ENCODE assay signal across 11 mouse cellular contexts in genomic region chr2:5112785-5113291, GRCm38 (mm10). TPM values are rescaled to one million over a fixed set of nuclear protein-coding genes. Genes with fewer than 3 reads are reported as not detected.
DNase-seq lines count a peak whose midpoint lies in the region; ATAC-seq and TF ChIP-seq lines count a peak whose summit lies in the region.
"Had no signal": no experiment of that assay in that cellular context is flagged by ENCODE, and none has a peak within 500 bp of the region (broad histone marks: within the 10 kb centered on the region; RNA-seq: fewer than 3 reads in every experiment).

No protein-coding gene starts in this region.

- peaks cover 2% of the 10 kb centered on the region; the same call in 1 of the 2 replicates for H3K9me3 ChIP-seq in heart, embryonic 11.5 days (replicated peaks; ENCODE audit: control insufficient read depth, low read length)
- no peaks in the 10 kb centered on the region for H3K9me3 ChIP-seq in lung, embryonic 16.5 days (ENCODE audit: control insufficient read depth, low read length)
- peaks cover 2% of the 10 kb centered on the region; the same call in 1 of the 2 replicates for H3K9me3 ChIP-seq in hindbrain, embryonic 12.5 days (replicated peaks)

- no peaks in the 10 kb centered on the region for H3K27me3 ChIP-seq in heart, embryonic 11.5 days (ENCODE audit: control insufficient read depth, insufficient read depth, low read length)
- no peaks in the 10 kb centered on the region for H3K27me3 ChIP-seq in lung, embryonic 16.5 days (ENCODE audit: control insufficient read depth, insufficient read depth, low read depth, low read length)
- H3K27me3 ChIP-seq in hindbrain, embryonic 12.5 days = no peaks in the 10 kb centered on the region

- no peaks in the 10 kb centered on the region for H3K36me3 ChIP-seq in heart, embryonic 11.5 days (ENCODE audit: control insufficient read depth, insufficient read depth, low read length)
- no peaks in the 10 kb centered on the region for H3K36me3 ChIP-seq in lung, embryonic 16.5 days (ENCODE audit: control insufficient read depth, insufficient read depth, low read length)
- H3K36me3 ChIP-seq in hindbrain, embryonic 12.5 days = no peaks in the 10 kb centered on the region

- 30% methylated on average over 8 of the region's 8 CpGs for WGBS in heart, embryonic 11.5 days (ENCODE audit: insufficient replicate concordance)
- WGBS in lung, embryonic 16.5 days = 13% methylated on average over 8 of the region's 8 CpGs
- WGBS in hindbrain, embryonic 12.5 days = 29% methylated on average over 8 of the region's 8 CpGs
- 7% methylated on average over 8 of the region's 8 CpGs for WGBS in olfactory bulb, adult 2 months

- intact Hi-C loops in heart, postnatal 25 days (cut with DNase I) = no loop called here

- DNase-seq in heart, postnatal 25 days (ENCODE audit: low spot score) = no peak
- no peak for DNase-seq in lung, postnatal 14 days
- DNase-seq in gastrocnemius, postnatal 10 days = no peak
- DNase-seq: cerebellum, adult 9-10 months had no signal

- peaks cover 8% of the 10 kb centered on the region for H3K4me1 ChIP-seq in heart, embryonic 11.5 days (ENCODE audit: control insufficient read depth, insufficient read depth, low read length)
- H3K4me1 ChIP-seq in lung, embryonic 16.5 days (replicated peaks; ENCODE audit: control insufficient read depth, insufficient read depth, low read length) = peaks cover 7% of the 10 kb centered on the region
- H3K4me1 ChIP-seq in hindbrain, embryonic 12.5 days = peaks cover 13% of the 10 kb centered on the region
- peaks cover 17% of the 10 kb centered on the region for H3K4me1 ChIP-seq in olfactory bulb, adult 2 months (ENCODE audit: control insufficient read depth, insufficient read depth, low read length)

- H3K9ac ChIP-seq in heart, embryonic 11.5 days (ENCODE audit: low read depth, low read length) = no peak overlapping the region
- H3K9ac ChIP-seq in lung, embryonic 16.5 days (ENCODE audit: low read length) = no peak overlapping the region
- no peak overlapping the region for H3K9ac ChIP-seq in hindbrain, embryonic 12.5 days
- H3K9ac ChIP-seq: liver, embryonic 14.5 days had no signal

- TF ChIP-seq POLR2A in olfactory bulb, adult 2 months (IDR thresholded peaks at IDR 0.05; ENCODE audit: insufficient read depth, low read depth, low read length) = no peak

- H3K4me2 ChIP-seq in heart, embryonic 11.5 days = peak overlapping the region; percentile 14; the same call in 1 of the 2 replicates
- no peak overlapping the region for H3K4me2 ChIP-seq in lung, embryonic 16.5 days (ENCODE audit: low read depth, low read length)
- no peak overlapping the region for H3K4me2 ChIP-seq in hindbrain, embryonic 12.5 days (replicated peaks)

- no peak overlapping the region for H3K4me3 ChIP-seq in heart, embryonic 11.5 days (ENCODE audit: low read depth, low read length)
- no peak overlapping the region for H3K4me3 ChIP-seq in lung, embryonic 16.5 days (ENCODE audit: low read length)
- no peak overlapping the region for H3K4me3 ChIP-seq in hindbrain, embryonic 12.5 days
- no peak overlapping the region for H3K4me3 ChIP-seq in olfactory bulb, adult 2 months (ENCODE audit: insufficient read depth, low read depth, low read length)

- ATAC-seq in heart, embryonic 11.5 days (replicated peaks; ENCODE audit: insufficient number of reproducible peaks, low FRiP score, low TSS enrichment) = peak; percentile 35; the same call in 1 of the 2 replicates
- peak; percentile 45 for ATAC-seq in lung, embryonic 16.5 days (ENCODE audit: low read depth)
- peak; percentile 41; the same call in 1 of the 2 replicates for ATAC-seq in hindbrain, embryonic 12.5 days (ENCODE audit: low FRiP score)
- no peak for ATAC-seq in erythroid progenitor cell, adult 5-6 weeks (replicated peaks; ENCODE audit: low FRiP score, poor library complexity, severe bottlenecking)

- TF ChIP-seq CTCF in olfactory bulb, adult 2 months (IDR thresholded peaks at IDR 0.05; ENCODE audit: insufficient read depth, low read depth, low read length) = no peak

- peak overlapping the region; percentile 62 for H3K27ac ChIP-seq in heart, embryonic 11.5 days (ENCODE audit: low read depth, low read length)
- H3K27ac ChIP-seq in lung, embryonic 16.5 days (ENCODE audit: low read length) = 0 out of 2 replicates have a peak overlapping the region, but pooled peaks have one; percentile 9
- peak overlapping the region; percentile 52; the same call in 1 of the 2 replicates for H3K27ac ChIP-seq in hindbrain, embryonic 12.5 days
- peak overlapping the region; percentile 33 for H3K27ac ChIP-seq in olfactory bulb, adult 2 months (ENCODE audit: insufficient read depth, low read depth, low read length)
- H3K27ac ChIP-seq: liver, embryonic 14.5 days had no signal

RNA-seq across cellular contexts. Expression of gene Ccdc3, which starts 24.7 kb away (rescaled TPM):
- 7.9 and 9.3 TPM in 2 replicates for polyA plus RNA-seq in heart, embryonic 11.5 days (2014; fragmentation: Nextera tagmentation; extraction: Ambion mirVana)
- total RNA-seq in heart, postnatal 25 days (2021) = 1 to 10 TPM; 2.9 to 4.5 TPM
- polyA plus RNA-seq in lung, embryonic 16.5 days (2015; fragmentation: Nextera tagmentation; extraction: Ambion mirVana) = 1.6 and 1.9 TPM in 2 replicates
- polyA plus RNA-seq in hindbrain, embryonic 12.5 days (2016; fragmentation: Nextera tagmentation; extraction: Ambion mirVana) = 14.4 and 19.1 TPM in 2 replicates
- not detected in 2 replicates for polyA plus RNA-seq in olfactory bulb, adult 2 months (2012; ENCODE audit: insufficient read depth, insufficient read length, low replicate concordance, missing spikeins)
- total RNA-seq in gastrocnemius, postnatal 10 days (2021) = 1 to 10 TPM; 6.7 to 8.6 TPM
- total RNA-seq in erythroid progenitor cell, adult 5-6 weeks (2015; ENCODE audit: low replicate concordance) = not detected in 2 replicates
- total RNA-seq in erythroid progenitor cell, adult 5-6 weeks (2017; ENCODE audit: low replicate concordance) = not detected in 2 replicates
- total RNA-seq: neutrophil, adult 5-6 weeks had no signal

RNA-seq across cellular contexts. Expression of gene Optn, which starts 49.0 kb away (rescaled TPM):
- 13.6 and 14.3 TPM in 2 replicates for polyA plus RNA-seq in heart, embryonic 11.5 days (2014; fragmentation: Nextera tagmentation; extraction: Ambion mirVana)
- 10 to 100 TPM; 52.6 to 63.8 TPM for total RNA-seq in heart, postnatal 25 days (2021)
- polyA plus RNA-seq in lung, embryonic 16.5 days (2015; fragmentation: Nextera tagmentation; extraction: Ambion mirVana) = 13.3 and 13.5 TPM in 2 replicates
- 6.7 and 7.2 TPM in 2 replicates for polyA plus RNA-seq in hindbrain, embryonic 12.5 days (2016; fragmentation: Nextera tagmentation; extraction: Ambion mirVana)
- not detected in 2 replicates for polyA plus RNA-seq in olfactory bulb, adult 2 months (2012; ENCODE audit: insufficient read depth, insufficient read length, low replicate concordance, missing spikeins)
- 10 to 100 TPM; 23.5 to 26.4 TPM for total RNA-seq in gastrocnemius, postnatal 10 days (2021)
- total RNA-seq in erythroid progenitor cell, adult 5-6 weeks (2015; ENCODE audit: low replicate concordance) = 112 and 113 TPM in 2 replicates
- 325 and 377 TPM in 2 replicates for total RNA-seq in erythroid progenitor cell, adult 5-6 weeks (2017; ENCODE audit: low replicate concordance)

Comparison
In these comparisons a context has a peak if more than half of its experiments do, and no peak if none do; other contexts are left out.
1. H3K27ac ChIP-seq: peak in every context shown above with its lines; median percentile 62 in heart, embryonic 11.5 days; 52 in hindbrain, embryonic 12.5 days; 33 in olfactory bulb, adult 2 months; 9 in lung, embryonic 16.5 days.